Mouse (Mus musculus) heart, postnatal 0 days (tissue): ENCODE measurements around the gene Nr1h2.

Source experiments
- CTCF ChIP-seq: IDR thresholded peaks from 2 replicates; pipeline ENCODE4 v1.5.1; 2016; ENCODE audit warnings: antibody characterized with exemption, control low read depth, low read depth
- EP300 ChIP-seq: IDR thresholded peaks from 2 replicates; pipeline ENCODE4 v1.6.1; 2016; ENCODE audit warnings: antibody characterized with exemption, low read depth

DNA sequence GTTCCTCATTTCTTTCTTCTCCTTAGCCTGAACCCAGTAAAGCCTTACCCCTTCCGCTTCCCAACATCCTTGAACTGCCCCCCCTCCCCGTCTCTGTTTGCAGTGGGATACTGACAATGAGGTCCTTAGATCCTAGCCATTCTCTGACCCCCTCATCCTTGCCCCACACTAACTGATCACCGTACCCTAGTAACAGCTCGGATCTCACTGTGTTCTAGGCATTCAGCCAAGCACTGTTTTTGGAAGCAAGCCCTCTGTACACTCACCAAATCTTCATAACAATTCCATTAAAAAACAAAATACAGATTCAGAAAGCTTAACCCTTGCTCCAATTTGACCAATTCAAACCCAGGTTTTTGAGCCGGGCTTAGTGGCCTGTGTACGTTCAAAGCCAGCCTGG, 40.5 kb upstream of the Nr1h2 start:
- TF ChIP-seq CTCF (no peak), EP300 (no peak)
